Mouse (Mus musculus) kidney, adult 18-20 months (tissue): ENCODE results near the gene Zmiz1.

Source experiments
- DNase-seq: peaks from one replicate; pipeline ENCODE4 v3.0.0; 2021

The Zmiz1 gene

DNA sequence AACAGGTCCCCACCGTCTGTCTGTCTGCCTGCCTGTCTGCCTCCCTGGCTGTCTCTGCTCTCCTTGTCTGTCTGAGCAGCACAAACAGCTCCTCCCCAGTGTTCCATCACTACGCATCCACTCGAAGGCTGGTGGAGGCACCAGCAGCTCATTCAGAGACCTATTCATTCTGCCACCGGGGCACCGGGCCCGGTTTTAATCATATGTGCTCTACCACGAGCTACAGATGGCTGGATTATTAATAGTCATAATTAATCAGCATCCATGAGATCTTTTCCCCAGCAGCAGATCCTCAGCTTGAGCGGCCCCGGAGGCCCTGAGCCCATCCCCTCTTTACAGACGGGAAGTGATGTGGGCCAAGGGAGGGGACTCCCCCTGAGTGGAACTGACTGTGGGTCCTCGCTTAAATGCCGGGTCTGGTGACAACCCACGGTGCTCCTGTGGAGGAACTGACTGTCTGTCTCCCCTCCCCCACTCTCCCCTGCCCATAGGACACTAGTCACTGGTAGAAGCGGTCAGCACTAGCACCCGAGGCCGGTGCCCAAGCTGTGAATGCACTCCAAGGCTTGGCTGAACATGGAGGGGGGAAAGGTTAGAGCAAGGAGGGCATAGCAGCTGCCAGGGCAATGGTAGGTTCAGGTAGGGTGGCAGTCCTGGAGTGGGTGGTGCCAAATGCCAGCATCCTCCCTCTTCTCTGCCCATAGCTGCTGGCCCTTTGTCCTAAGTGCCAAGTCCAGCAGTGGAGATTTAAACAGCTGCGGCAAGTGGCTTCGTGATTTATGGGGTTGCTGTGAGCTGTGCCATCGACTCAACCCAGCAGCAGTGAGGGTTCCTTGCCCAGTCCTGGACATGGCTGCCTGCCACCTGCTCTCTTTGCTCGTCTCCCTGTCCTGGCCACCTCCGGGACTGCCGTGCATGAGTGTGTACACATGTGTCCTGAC is 34.6 kb downstream of the Zmiz1 start:
- DNase-seq: peak; percentile 79

DNA sequence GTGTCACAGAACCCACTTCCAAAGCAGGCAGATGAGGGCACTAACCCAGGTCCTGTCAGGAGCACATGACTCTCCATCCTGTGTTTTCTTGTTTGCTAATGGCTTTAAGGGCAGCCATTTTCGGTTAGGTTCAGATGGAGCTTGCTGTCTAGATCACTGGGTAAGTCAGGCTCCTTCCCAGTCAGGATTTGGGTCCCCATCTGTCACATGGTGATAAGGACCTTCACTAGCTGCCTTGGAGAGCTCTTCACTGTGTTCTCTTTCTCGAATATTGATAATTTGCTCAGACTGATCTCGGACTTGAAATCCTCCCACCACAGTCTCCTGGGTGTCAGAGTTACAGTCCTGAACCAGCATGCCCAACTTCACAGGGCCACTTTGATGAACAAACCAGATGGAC is 35.8 kb downstream of the Zmiz1 start:
- no peak for DNase-seq

DNA sequence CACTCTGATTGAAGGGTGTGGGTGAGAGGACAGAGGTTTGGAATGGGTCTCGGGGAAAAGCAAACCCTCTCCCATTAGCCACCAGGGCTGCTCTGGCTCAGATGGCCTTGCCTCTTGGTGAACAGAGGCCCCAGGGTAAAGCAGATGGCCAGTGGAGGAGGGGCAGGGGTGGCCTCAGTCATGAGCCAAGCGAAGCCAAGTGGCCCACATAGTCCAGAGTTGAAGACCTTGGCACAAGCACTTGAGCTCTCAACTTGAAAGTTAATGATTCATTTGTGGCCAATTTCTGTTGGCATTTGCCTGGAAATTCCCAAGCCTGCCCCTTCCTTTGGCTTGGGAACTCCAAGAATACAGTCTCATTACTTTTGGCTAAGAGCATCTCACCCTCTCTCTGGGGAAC is 37.1 kb downstream of the Zmiz1 start:
- peak; percentile 82 for DNase-seq

GRCm38 (mm10) chr14:25496989-25497388 is 38.0 kb downstream of the Zmiz1 start:
- no peak for DNase-seq

GRCm38 (mm10) chr14:25497596-25497995 is 38.6 kb downstream of the Zmiz1 start:
- DNase-seq: peak; percentile 60

- peak; percentile 23 for DNase-seq
Measured at GRCm38 (mm10) chr14:25498367-25498766, 39.4 kb downstream of the Zmiz1 start.

DNA sequence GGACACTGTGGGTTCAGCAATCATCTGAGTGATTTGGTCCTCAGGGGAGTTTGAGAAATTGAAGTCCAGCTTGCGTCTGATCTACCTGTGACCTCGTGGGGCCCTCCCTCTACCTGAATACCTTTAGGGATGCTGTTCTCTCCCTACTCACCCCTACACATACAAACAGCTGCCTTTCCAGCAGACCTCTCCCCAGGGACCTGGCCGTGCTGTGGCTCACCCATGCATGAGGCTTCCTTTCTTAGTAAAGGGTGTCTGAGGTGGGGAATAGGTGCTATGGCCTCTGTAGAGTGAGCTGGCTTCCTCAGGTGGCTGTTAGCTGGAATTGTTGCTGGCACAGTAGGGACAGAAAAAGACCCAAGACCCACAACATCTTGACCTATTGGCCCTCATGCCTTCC is 40.5 kb downstream of the Zmiz1 start:
- DNase-seq: no peak

DNA sequence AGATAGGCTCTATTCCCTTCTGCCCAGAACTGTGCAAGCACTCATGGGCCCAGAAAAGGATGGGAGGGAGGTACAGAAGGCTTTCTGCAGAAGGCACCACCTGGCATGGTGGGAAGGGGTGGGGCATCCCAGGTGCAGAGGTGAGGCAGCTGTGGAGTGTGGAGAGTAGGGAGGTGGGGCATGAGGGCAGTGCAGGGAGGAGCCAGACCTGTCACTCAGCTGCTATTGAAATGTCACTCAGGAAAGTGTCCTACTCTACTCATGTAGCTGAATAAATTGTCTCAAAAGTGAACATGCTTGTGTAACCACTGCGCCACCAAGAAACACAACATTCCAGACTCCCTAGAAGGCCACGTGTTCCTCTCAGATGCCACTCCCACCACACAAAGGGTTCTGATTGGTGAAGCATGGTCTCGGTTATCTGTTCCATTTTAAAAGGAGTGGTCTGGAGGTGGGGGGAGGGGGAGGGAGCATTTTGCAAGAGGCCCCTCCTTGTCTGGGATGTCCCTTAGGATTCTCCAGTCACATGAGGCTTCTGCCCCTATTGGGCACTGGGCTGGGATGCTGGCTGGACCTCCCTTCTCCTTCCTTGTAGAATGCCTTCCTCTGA is 41.6 kb downstream of the Zmiz1 start:
- no peak for DNase-seq

DNA sequence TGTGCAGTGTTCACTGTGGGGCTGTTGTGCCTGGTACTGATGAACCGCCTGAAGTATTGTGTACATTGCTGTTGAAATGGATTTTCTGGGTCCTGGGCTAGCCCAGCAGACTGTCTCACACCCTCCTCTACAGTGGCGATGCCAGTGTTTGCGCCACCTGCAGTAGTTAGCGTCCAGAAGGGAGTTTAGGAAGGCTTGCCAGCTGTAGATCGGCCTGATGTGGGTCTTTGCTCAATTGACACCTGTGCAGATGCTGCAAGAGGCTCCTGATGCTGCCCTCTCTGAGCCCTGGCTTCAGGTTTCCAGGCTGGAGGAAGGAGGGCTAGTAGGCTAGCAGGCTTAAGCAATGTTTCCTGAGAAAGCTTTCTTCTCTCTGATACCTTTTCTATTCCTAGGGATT is 42.5 kb downstream of the Zmiz1 start:
- DNase-seq: no peak

DNA sequence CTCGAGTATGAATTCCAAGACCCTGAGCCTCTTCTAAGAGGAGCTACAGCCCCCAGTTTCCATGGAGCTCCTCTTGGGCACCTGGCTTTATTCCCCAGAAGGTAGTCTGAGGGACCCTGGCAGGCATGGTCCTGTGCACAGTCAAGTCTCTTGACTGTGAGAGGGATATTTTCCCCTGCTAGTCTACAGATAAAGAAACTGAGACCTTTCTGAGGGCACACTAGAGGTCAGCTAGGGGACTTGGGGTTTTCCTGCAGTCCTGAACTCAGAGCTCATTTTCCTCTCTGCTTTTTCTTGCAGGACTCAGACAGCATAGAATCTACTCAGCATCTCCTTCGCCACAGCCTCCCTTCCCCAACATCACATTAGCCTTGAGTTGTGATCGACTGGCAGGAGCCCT is 43.4 kb downstream of the Zmiz1 start:
- DNase-seq: no peak

- no peak for DNase-seq
Measured at GRCm38 (mm10) chr14:25504241-25504640, 45.3 kb downstream of the Zmiz1 start.

- peak; percentile 48 for DNase-seq
Measured at GRCm38 (mm10) chr14:25505201-25505671, 46.3 kb downstream of the Zmiz1 start.

DNA sequence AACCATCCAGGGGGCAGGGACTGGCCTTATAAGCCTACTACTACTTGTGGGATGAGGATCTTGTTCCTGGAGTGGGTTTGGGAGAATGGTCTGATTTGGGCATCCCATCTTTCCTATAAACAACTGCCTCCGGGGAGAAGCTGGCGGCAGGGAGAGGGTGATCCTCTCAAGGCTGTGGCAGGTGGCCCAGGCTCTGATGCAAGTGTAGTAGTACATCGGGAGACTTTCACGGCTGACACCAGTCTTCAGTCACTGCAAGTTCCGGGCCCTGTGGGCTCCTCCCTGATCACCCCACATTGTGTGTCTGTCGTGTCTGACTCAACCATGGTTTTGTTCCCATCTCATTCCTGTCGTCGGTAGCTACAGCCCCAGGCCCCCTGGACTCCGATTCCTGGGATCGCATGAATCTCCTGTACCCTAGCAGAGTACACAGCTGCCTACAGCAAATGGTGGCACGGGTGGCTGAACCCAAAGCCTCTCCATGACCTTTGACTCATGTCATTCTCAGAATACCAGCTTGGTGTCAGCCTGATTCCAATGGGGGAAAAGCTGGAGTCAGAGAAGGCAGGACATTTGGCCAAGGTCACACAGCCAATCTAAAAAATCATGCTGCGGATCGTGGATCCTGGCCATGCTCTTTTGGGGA is 49.2 kb downstream of the Zmiz1 start:
- peak; percentile 29 for DNase-seq

GRCm38 (mm10) chr14:25508757-25509139 is 49.8 kb downstream of the Zmiz1 start:
- DNase-seq: peak; percentile 72

DNA sequence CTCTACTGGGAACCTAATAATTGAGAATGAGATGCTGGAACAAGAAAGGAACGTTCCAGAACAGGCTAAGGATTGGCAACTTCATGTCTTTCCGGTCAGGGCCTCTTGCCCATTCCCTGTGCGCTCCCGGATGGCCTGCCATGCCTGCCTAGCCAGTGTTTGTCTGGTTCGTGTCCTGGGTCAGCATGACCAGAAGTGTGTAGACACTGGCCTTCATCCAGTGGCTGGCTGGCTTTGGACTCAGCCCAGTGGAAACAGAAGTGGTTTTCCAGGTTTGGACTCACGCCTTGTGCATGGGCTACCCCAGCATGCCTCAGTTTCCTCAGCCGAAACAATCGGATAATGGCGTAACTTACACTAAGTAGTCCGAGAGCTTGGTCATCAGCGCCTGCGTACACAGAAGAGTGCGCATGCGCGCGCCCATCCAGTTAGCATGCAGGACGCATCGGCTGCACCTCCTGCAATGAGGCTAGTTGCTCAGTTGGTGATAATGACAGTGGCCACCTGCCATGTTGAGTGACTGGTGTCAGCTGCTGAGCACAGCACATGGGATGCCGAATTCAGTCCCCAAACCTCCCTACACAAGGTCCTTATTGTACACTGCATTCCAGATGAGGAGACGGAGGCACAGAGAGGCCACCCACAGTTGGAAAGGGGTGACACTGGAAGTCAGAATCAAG is 50.6 kb downstream of the Zmiz1 start:
- DNase-seq: no peak

DNA sequence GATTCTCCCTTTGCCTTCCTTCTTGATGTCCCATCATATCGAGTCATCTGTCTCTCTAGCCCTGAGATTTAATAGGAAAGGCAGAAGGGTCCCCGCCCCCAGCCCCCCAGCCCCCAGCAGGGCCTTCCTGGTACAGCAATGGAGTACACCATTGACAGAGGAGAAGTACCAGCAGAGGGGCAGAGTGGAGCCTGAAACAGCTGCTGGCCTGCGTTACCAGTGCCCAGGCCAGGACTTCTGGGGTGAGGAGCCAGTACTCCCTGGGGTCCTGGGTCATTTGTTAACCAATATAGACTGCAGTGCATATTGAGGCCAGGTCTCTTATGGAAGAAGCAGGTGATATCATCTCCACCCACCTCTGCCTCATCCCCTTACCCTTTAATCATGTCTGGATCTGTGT is 51.4 kb downstream of the Zmiz1 start:
- no peak for DNase-seq

GRCm38 (mm10) chr14:25510987-25511386 is 52.0 kb downstream of the Zmiz1 start:
- DNase-seq: no peak

DNA sequence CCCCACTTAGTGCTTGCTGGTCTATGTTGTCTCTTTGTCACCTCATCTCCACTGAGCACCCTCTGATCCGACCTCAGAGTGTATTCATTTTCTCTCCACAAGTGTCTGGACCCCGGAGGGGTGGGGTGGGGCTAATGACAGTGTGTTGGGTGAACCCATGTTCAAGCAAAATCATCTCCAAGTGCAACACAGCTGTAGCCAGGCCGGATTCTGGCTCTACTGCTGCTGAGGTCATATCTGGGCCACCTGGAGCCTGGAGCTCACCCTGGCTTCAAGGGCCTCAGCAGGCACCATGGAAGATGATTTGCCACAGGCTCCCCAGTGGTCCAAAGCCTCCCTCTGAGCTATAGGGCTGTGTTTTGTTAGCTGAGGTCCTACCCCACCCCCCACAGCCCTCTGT is 52.6 kb downstream of the Zmiz1 start:
- DNase-seq: no peak

GRCm38 (mm10) chr14:25511967-25512366 is 53.0 kb downstream of the Zmiz1 start:
- DNase-seq: no peak

GRCm38 (mm10) chr14:25512803-25513202 is 53.8 kb downstream of the Zmiz1 start:
- no peak for DNase-seq

DNA sequence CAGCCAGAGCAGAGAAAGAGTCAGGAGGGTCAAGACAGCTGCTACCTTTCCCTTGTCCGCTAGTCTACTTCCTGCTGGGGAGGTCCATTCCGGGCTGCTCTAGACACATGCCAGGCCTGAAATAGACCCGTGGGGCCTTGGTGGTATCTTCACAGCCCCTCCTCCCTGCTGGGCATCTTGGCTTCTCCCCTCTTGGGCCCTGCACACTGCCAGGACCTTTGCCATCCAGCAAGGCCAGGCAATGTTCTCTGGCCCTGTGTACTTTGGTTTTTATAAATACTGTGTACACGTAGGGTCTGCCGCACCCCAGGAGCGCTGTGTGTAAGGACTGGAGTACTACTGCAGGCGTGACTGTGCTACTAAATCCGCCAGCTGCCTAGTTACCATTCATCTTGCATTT is 54.5 kb downstream of the Zmiz1 start:
- DNase-seq: no peak

DNA sequence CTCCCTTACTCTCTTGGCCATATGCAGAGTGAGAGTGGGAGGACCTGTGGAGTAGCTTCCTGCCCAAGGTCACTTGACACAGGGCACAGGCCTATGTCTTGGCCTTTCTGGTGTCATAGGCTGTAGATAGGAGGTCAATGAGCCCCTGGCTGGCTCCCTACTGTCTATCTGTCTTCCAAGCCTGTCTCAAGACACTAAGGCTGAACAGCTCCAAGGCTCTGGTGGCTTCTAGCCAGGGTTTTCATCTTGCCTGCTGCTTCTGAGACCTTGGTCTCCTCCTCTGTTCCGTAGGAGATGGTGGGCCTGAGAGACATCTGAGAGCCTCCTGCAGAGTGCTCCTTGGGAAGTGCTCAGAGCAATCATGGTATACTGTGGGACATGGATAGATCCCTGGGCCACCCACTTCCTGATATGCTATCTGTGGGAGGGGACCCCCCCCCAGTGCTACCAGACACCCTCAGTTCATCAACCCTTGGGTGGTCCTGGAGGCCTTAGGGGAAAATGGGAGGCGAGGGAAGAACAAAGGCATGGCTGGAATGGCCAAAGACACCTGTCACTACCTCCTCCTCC is 56.0 kb downstream of the Zmiz1 start:
- no peak for DNase-seq

- DNase-seq: peak; percentile 82
Measured at GRCm38 (mm10) chr14:25515924-25516323, 56.9 kb downstream of the Zmiz1 start.
